Mouse (Mus musculus) kidney, adult 2 months (tissue): ENCODE data around the gene Flot2.

Source experiments
- CTCF ChIP-seq: fragments of 200-500 bp; conservative IDR thresholded peaks from 2 replicates; pipeline ENCODE4 v1.5.1; 2011; ENCODE audit warnings: low read depth, mild to moderate bottlenecking, control low read depth, low read length, moderate library complexity, mixed read lengths; ENCODE audit not compliant: insufficient read depth, insufficient read length
- POLR2A ChIP-seq: fragments of 200-500 bp; IDR thresholded peaks from one replicate; pipeline ENCODE4 v1.6.1; 2011; ENCODE audit warnings: low read depth, low read length, control low read depth

DNA sequence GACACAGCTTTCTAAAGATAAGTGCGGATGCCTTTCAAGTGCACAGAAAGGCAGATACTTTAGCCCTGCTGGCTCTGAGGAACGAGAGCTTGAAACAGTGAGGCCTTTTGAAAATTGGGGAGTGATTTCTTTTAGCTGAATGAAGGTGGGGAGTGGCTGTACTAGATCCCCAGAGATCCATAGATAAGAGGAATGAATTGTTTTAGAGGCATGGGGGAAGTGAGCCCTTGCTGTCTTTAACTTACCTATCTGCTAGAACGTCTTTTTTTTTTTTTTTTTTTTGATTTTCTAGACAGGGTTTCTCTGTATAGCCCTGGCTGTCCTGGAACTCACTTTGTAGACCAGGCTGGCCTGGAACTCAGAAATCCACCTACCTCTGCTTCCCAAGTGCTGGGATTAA is 59.3 kb downstream of the Flot2 start:
- TF ChIP-seq CTCF, result no peak
- no peak for TF ChIP-seq POLR2A
